Mouse (Mus musculus) neural tube, embryonic 12.5 days (tissue): ENCODE measurements around the gene Col25a1. TPM values are rescaled to one million over a fixed set of nuclear protein-coding genes. Genes with fewer than 3 reads are reported as not detected.

Experiments
- ATAC-seq: fragments of 200-750 bp; cut with Nextera tagmentation; 2 replicates; pipeline ENCODE4 v1.8.0; 2017; ENCODE audit warnings: low read depth, mild to moderate bottlenecking, moderate TSS enrichment, moderate library complexity; ENCODE audit not compliant: low FRiP score
- H3K27ac ChIP-seq: fragments of 300-500 bp; sonication (generic); 2 replicates; pipeline ENCODE4 v1.5.1; 2016
- H3K27me3 ChIP-seq: fragments of 300-500 bp; sonication (generic); replicated peaks from 2 replicates; pipeline ENCODE4 v1.6.1; 2016; ENCODE audit warnings: mild to moderate bottlenecking
- H3K36me3 ChIP-seq: fragments of 300-500 bp; sonication (generic); 2 replicates; pipeline ENCODE4 v1.6.1; 2016; ENCODE audit warnings: mild to moderate bottlenecking
- H3K4me1 ChIP-seq: fragments of 300-500 bp; sonication (generic); 2 replicates; pipeline ENCODE4 v1.6.1; 2016
- H3K4me2 ChIP-seq: fragments of 300-500 bp; sonication (generic); replicated peaks from 2 replicates; pipeline ENCODE4 v1.6.1; 2016; ENCODE audit warnings: mild to moderate bottlenecking
- H3K4me3 ChIP-seq: fragments of 300-500 bp; sonication (generic); 2 replicates; pipeline ENCODE4 v1.5.1; 2016
- H3K9ac ChIP-seq: fragments of 300-500 bp; sonication (generic); 2 replicates; pipeline ENCODE4 v1.6.1; 2016; ENCODE audit warnings: mild to moderate bottlenecking
- H3K9me3 ChIP-seq: fragments of 300-500 bp; sonication (generic); 2 replicates; pipeline ENCODE4 v1.6.1; 2016; ENCODE audit warnings: mild to moderate bottlenecking
- WGBS: fragments of 180-500 bp; shearing (Covaris S2); methylation state at CpG from one replicate; pipeline ENCODE4 v1.1.7; 2016; 5-methylcytosine and 5-hydroxymethylcytosine counted together
- polyA plus RNA-seq: library from polyadenylated mRNA; unstranded; fragments of >200 nt; fragmentation: Nextera tagmentation; extraction: Ambion mirVana; gene quantifications from 2 replicates; pipeline ENCODE4 v1.2.1, GENCODE M21; 2016

Gene Col25a1
- polyA plus RNA-seq, 1 experiment from 2014 or later, result 5.4 TPM

DNA sequence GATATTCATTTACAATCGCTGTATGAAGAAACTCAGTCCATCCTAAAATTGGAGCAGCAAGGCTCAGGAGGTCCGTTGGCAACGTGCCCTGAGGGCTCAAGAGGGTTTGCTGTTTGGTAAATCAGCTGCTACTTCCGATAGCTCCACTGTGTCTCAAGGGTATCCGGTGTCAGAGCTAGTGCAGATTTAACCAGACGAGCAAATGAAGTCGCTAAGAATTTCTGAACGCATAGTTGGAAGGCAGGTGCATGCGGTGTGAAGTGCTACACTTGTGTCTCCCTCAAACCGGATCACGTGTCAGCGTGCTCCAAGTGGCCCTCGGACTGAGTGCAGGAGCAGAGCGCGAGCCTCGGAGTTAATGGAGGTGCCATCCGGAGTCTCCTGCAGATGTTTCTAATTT lies 448.2 kb downstream of the Col25a1 start:
- H3K4me3 ChIP-seq, result no peak overlapping the region
- no peaks in the 10 kb centered on the region for H3K36me3 ChIP-seq
- no peaks in the 10 kb centered on the region for H3K9me3 ChIP-seq
- no peak overlapping the region for H3K9ac ChIP-seq
- no peak for ATAC-seq
- no peak overlapping the region for H3K27ac ChIP-seq
- no peaks in the 10 kb centered on the region for H3K4me1 ChIP-seq
- no peaks in the 10 kb centered on the region for H3K27me3 ChIP-seq
- H3K4me2 ChIP-seq, result no peak overlapping the region
- 73% methylated on average over 17 of the region's 17 CpGs for WGBS

DNA sequence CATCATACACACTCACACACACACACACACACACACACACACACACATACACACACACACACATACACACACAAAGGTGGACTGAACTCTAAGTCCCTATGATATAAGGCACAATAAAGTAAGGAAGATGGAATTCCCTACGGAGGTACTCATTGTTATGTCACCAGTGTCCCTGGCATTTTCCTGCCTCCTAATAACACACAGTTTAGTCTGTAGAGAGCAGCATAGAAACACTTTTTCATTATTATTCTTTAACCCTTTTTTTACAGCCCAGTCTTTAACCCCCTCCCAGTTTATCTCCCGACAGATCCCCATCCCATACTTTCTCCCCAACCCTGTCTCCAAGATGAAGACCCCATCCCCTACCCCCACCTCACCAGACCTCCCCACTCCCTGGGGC lies 450.3 kb downstream of the Col25a1 start:
- 83% methylated on average over 2 of the region's 2 CpGs for WGBS
- H3K27me3 ChIP-seq, result no peaks in the 10 kb centered on the region
- H3K4me3 ChIP-seq, result no peak overlapping the region
- H3K9ac ChIP-seq, result no peak overlapping the region
- H3K36me3 ChIP-seq, result no peaks in the 10 kb centered on the region
- no peak overlapping the region for H3K4me2 ChIP-seq
- H3K9me3 ChIP-seq, result no peaks in the 10 kb centered on the region
- no peak overlapping the region for H3K27ac ChIP-seq
- no peaks in the 10 kb centered on the region for H3K4me1 ChIP-seq
- ATAC-seq, result no peak

DNA sequence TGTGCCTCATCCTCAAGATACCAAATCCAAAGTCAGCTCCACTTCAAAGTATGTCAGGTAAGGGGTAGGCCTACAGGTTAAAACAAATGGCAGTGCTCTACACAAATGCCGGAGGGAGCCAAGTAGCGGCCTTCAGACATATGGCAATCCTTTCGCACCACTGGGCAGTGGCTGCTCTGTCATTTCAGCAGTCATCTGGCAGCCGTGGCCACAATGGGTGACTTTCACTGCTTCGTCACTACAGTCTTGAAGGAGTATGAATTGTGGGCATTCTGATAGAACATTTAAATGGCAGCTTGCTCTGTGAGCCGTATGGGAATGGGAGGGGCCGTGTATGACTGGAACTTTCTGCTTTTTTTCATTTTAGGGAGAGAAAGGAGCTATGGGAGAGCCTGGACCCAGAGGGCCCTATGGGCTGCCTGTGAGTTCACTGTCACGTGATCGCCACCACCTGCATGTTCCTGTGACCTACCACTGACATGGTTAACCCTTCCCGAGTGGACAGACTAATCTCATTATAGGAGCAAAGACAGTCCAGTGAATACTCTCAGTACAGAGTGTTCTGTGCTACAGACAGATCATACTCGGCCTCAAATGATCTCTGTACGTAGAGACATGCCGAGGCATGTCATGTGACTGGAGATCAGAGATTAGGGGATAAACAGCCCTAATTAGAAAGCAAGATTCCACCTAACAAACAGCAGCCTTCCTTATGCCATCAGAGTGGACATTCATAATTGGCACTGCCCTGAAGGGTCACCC lies 451.8 kb downstream of the Col25a1 start:
- Histone ChIP-seq H3K4me2 (no peak overlapping the region), H3K36me3 (no peaks in the 10 kb centered on the region), H3K4me3 (no peak overlapping the region), H3K4me1 (no peaks in the 10 kb centered on the region), H3K9ac (no peak overlapping the region), H3K27ac (no peak overlapping the region), H3K27me3 (no peaks in the 10 kb centered on the region), H3K9me3 (no peaks in the 10 kb centered on the region)
- ATAC-seq, result no peak
- 86% methylated on average over 13 of the region's 13 CpGs for WGBS

DNA sequence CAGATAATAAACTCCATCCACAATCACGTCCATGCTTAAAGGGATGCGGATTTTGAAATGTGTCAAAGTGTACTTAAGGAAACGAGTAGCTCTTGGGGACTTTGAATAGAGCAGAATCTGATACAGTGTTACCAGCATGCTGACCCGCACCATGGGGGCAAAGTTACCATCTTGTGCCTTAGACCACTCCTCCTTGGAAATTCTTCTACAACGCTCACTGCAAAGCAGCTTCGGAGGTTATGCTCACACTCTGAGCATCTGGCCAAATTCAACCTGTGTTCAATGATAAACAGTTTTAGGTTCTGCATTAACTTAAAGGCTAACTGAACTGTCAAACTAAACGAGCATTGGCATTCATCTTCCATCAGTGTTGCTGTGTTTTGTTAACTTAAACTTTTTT lies 452.7 kb downstream of the Col25a1 start:
- 87% methylated on average over 7 of the region's 7 CpGs for WGBS
- Histone ChIP-seq H3K36me3 (no peaks in the 10 kb centered on the region), H3K27me3 (no peaks in the 10 kb centered on the region), H3K9me3 (no peaks in the 10 kb centered on the region), H3K27ac (no peak overlapping the region), H3K4me1 (no peaks in the 10 kb centered on the region), H3K9ac (no peak overlapping the region), H3K4me3 (no peak overlapping the region), H3K4me2 (no peak overlapping the region)
- ATAC-seq, result no peak

DNA sequence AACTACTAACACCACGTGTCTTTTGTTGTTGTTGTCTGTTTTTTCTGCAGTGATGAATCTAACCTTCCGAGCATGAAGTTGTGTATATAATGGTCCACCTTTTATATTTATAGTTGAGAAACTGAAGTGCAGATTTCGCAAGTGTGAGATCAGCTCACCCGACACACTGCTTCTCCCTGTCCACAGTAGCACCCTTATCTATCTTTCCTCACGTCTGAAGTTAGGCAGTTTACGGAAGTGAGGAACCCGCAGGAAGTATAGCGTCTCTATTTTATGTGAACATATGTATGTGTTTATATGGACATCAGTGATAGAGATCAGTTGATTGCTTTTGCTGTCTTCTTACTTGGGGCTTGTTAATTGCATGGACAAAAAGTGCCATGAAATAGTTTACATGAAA lies 463.7 kb downstream of the Col25a1 start:
- WGBS, result 90% methylated on average over 8 of the region's 8 CpGs
- H3K4me2 ChIP-seq, result no peak overlapping the region
- H3K27ac ChIP-seq, result no peak overlapping the region
- no peaks in the 10 kb centered on the region for H3K36me3 ChIP-seq
- H3K4me3 ChIP-seq, result no peak overlapping the region
- no peak overlapping the region for H3K9ac ChIP-seq
- H3K9me3 ChIP-seq, result no peaks in the 10 kb centered on the region
- no peaks in the 10 kb centered on the region for H3K4me1 ChIP-seq
- ATAC-seq, result no peak
- H3K27me3 ChIP-seq, result no peaks in the 10 kb centered on the region

DNA sequence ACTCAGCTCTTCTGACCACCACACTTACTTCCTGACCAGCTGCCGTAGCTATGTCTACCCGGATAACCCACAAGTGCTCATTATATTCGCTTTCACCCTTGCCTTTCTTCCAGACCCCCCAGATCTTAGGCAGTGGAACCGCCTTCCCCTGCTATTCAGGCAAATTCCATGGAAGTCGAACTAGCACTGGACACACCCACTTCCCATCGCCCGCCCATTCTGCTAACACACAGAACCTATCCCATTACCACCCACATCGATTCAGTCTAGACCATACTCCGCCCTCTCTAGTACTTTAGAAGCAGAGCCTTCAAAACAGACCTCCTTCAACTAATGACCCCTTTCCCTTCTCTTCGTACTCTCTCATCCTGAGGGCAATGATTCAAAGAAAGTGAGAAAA lies 470.2 kb downstream of the Col25a1 start:
- Histone ChIP-seq H3K27me3 (no peaks in the 10 kb centered on the region), H3K36me3 (no peaks in the 10 kb centered on the region), H3K9me3 (no peaks in the 10 kb centered on the region), H3K4me2 (no peak overlapping the region), H3K4me3 (no peak overlapping the region), H3K9ac (no peak overlapping the region), H3K4me1 (no peaks in the 10 kb centered on the region), H3K27ac (no peak overlapping the region)
- WGBS, result 79% methylated on average over 10 of the region's 10 CpGs
- ATAC-seq, result no peak

DNA sequence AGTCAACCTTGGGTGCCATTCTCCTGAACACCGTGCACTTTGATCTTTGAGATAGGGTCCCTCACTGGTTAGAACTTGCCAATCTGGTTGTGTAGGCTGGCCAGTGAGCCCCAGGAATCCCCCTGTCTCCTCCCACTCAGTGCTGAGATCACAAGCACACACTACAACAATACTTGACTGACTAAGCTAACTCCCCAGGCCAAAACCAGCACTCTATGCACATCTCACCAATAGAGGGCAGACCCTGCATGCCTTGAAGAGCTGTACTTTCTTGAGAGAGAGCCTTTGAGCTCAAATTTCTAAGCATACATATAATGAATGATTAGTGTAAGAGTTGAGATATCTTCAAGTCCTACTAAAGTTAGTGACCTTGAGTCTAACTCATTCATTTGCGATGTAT lies 476.6 kb downstream of the Col25a1 start:
- 95% methylated on average over 2 of the region's 2 CpGs for WGBS

GRCm38 (mm10) chr3:130614444-130614843 lies 483.1 kb downstream of the Col25a1 start:
- Histone ChIP-seq H3K36me3 (no peaks in the 10 kb centered on the region), H3K9ac (no peak overlapping the region), H3K27me3 (no peaks in the 10 kb centered on the region), H3K4me2 (no peak overlapping the region), H3K4me1 (0 out of 2 replicates have a peak, but pooled peaks cover 7% of the 10 kb centered on the region), H3K4me3 (no peak overlapping the region), H3K9me3 (no peaks in the 10 kb centered on the region), H3K27ac (no peak overlapping the region)
- 90% methylated on average over 9 of the region's 9 CpGs for WGBS
- ATAC-seq, result no peak

More for the DNA sequence above, 476.6 kb downstream of the Col25a1 start:
- Histone ChIP-seq H3K9ac (no peak overlapping the region), H3K27ac (no peak overlapping the region), H3K4me1 (no peaks in the 10 kb centered on the region), H3K36me3 (no peaks in the 10 kb centered on the region), H3K9me3 (no peaks in the 10 kb centered on the region), H3K4me2 (no peak overlapping the region), H3K4me3 (no peak overlapping the region), H3K27me3 (no peaks in the 10 kb centered on the region)
- no peak for ATAC-seq

GRCm38 (mm10) chr3:130615625-130616024 lies 484.3 kb downstream of the Col25a1 start:
- no peaks in the 10 kb centered on the region for H3K36me3 ChIP-seq
- no peak for ATAC-seq
- no peak overlapping the region for H3K4me2 ChIP-seq
- H3K27me3 ChIP-seq, result no peaks in the 10 kb centered on the region
- 0 out of 2 replicates have a peak, but pooled peaks cover 7% of the 10 kb centered on the region for H3K4me1 ChIP-seq
- WGBS, result 60% methylated on average over 8 of the region's 8 CpGs
- no peak overlapping the region for H3K9ac ChIP-seq
- H3K27ac ChIP-seq, result no peak overlapping the region
- H3K4me3 ChIP-seq, result no peak overlapping the region
- no peaks in the 10 kb centered on the region for H3K9me3 ChIP-seq

GRCm38 (mm10) chr3:130617439-130617898 lies 486.2 kb downstream of the Col25a1 start, which contains the start of gene Etnppl:
Etnppl (plus strand) TSS chr3:130617448.
- H3K27me3 ChIP-seq, result no peaks in the 10 kb centered on the region
- H3K9me3 ChIP-seq, result no peaks in the 10 kb centered on the region
- H3K9ac ChIP-seq, result no peak within 1 kb of the TSS
- no peak within 1 kb of the TSS for H3K27ac ChIP-seq
- H3K4me1 ChIP-seq, result 0 out of 2 replicates have a peak, but pooled peaks cover 7% of the 10 kb centered on the region
- no peak for ATAC-seq
- no peak within 1 kb of the TSS for H3K4me3 ChIP-seq
- peak within 1 kb of the TSS; percentile 50 for H3K4me2 ChIP-seq
- H3K36me3 ChIP-seq, result no peaks in the 10 kb centered on the region
- WGBS, result 3% methylated on average over 10 of the region's 10 CpGs

- H3K9ac ChIP-seq, result no peak overlapping the region
- ATAC-seq, result no peak
- 0 out of 2 replicates have a peak, but pooled peaks cover 7% of the 10 kb centered on the region for H3K4me1 ChIP-seq
Measured at GRCm38 (mm10) chr3:130620517-130621146, 489.3 kb downstream of the Col25a1 start.

GRCm38 (mm10) chr3:130628358-130628757 lies 497.1 kb downstream of the Col25a1 start:
- no peak for ATAC-seq
- Histone ChIP-seq H3K9me3 (no peaks in the 10 kb centered on the region), H3K9ac (no peak overlapping the region), H3K4me3 (no peak overlapping the region), H3K4me2 (no peak overlapping the region), H3K36me3 (no peaks in the 10 kb centered on the region), H3K27me3 (no peaks in the 10 kb centered on the region), H3K27ac (no peak overlapping the region), H3K4me1 (no peaks in the 10 kb centered on the region)
- WGBS, result 93% methylated on average over 5 of the region's 5 CpGs

More at GRCm38 (mm10) chr3:130620517-130621146, 489.3 kb downstream of the Col25a1 start:
- Histone ChIP-seq H3K27me3 (no peaks in the 10 kb centered on the region), H3K36me3 (no peaks in the 10 kb centered on the region), H3K9me3 (no peaks in the 10 kb centered on the region), H3K27ac (no peak overlapping the region), H3K4me3 (no peak overlapping the region), H3K4me2 (no peak overlapping the region)
- 74% methylated on average over 12 of the region's 12 CpGs for WGBS
